Mouse (Mus musculus) cerebellum, adult 2 months (tissue): Measurements from ENCODE around the gene Nup188.

Source experiments
- CTCF ChIP-seq: fragments of 200-500 bp; IDR thresholded peaks from 2 replicates; pipeline ENCODE4 v1.5.1; 2011; ENCODE audit warnings: low read depth, mild to moderate bottlenecking, control low read depth, low read length, moderate library complexity, borderline replicate concordance; ENCODE audit not compliant: insufficient read depth
- POLR2A ChIP-seq: fragments of 200-500 bp; IDR thresholded peaks from 2 replicates; pipeline ENCODE4 v1.6.1; 2011; ENCODE audit warnings: low read length, control low read depth, borderline replicate concordance; ENCODE audit not compliant: insufficient read depth

DNA sequence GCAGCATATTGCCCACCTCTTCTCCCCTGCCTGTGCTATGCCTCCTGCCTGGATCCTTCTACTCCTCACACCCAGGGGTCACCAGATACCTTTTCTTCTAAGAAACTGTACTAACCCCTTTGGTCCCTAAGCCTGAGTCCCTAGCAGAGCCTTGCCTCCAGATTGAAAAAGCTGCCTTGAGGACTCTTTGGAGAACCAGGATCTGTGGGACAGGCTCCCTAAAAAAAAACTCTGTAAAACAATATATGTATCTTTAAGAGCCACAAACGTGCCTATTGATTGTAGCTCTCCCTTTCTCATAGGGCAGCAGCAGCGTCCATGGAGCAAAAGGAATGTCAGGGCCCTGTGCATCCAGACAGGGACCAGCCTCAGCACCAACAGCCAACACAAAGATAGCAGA, 45.9 kb upstream of the Nup188 start, which contains the start of gene Gm28035:
- TF ChIP-seq CTCF (no peak), POLR2A (no peak)
